Mouse (Mus musculus): ENCODE data around the gene Chat.

Chat gene

GRCm38 (mm10) chr14:32465889-32466288 lies at the start of gene Chat:
Gene Chat (minus strand): TSS chr14:32465989.
- DNase-seq (ENCODE audit: low read depth, low spot score), result no peak

GRCm38 (mm10) chr14:32513336-32514032 lies 47.7 kb upstream of the Chat start, which contains the start of gene Ercc6:
Gene Ercc6 (plus strand): TSS chr14:32513521.
- peak; percentile 98 for DNase-seq (ENCODE audit: low read depth, low spot score)

GRCm38 (mm10) chr14:32512912-32513311 lies 47.1 kb upstream of the Chat start:
- no peak for DNase-seq (ENCODE audit: low read depth, low spot score)

- DNase-seq (ENCODE audit: low read depth, low spot score), result no peak
Observed at GRCm38 (mm10) chr14:32509443-32509961, 43.7 kb upstream of the Chat start.

- no peak for DNase-seq (ENCODE audit: low read depth, low spot score)
Observed at GRCm38 (mm10) chr14:32508105-32508835, 42.5 kb upstream of the Chat start.

GRCm38 (mm10) chr14:32507216-32507615 lies 41.4 kb upstream of the Chat start:
- DNase-seq (ENCODE audit: low read depth, low spot score), result no peak

GRCm38 (mm10) chr14:32506329-32506728 lies 40.5 kb upstream of the Chat start:
- no peak for DNase-seq (ENCODE audit: low read depth, low spot score)

- DNase-seq (ENCODE audit: low read depth, low spot score), result no peak
Observed at GRCm38 (mm10) chr14:32503897-32504296, 38.1 kb upstream of the Chat start.

GRCm38 (mm10) chr14:32502764-32503688 lies 37.2 kb upstream of the Chat start:
- DNase-seq (ENCODE audit: low read depth, low spot score), result no peak

GRCm38 (mm10) chr14:32501303-32501702 lies 35.5 kb upstream of the Chat start:
- no peak for DNase-seq (ENCODE audit: low read depth, low spot score)

- DNase-seq (ENCODE audit: low read depth, low spot score), result no peak
Observed at GRCm38 (mm10) chr14:32496115-32496850, 30.5 kb upstream of the Chat start.

GRCm38 (mm10) chr14:32492521-32492920 lies 26.7 kb upstream of the Chat start:
- DNase-seq (ENCODE audit: low read depth, low spot score), result peak; percentile 31

GRCm38 (mm10) chr14:32482061-32482460 lies 16.3 kb upstream of the Chat start:
- peak; percentile 61 for DNase-seq (ENCODE audit: low read depth, low spot score)

- DNase-seq (ENCODE audit: low read depth, low spot score), result no peak
Observed at GRCm38 (mm10) chr14:32477581-32477980, 11.8 kb upstream of the Chat start.

GRCm38 (mm10) chr14:32476559-32476958 lies 10.8 kb upstream of the Chat start:
- no peak for DNase-seq (ENCODE audit: low read depth, low spot score)

GRCm38 (mm10) chr14:32472996-32473395 lies 7.2 kb upstream of the Chat start:
- DNase-seq (ENCODE audit: low read depth, low spot score), result peak; percentile 65

GRCm38 (mm10) chr14:32467606-32468005 lies 1.8 kb upstream of the Chat start:
- no peak for DNase-seq (ENCODE audit: low read depth, low spot score)

GRCm38 (mm10) chr14:32465506-32465870 lies 301 bp downstream of the Chat start:
- no peak for DNase-seq (ENCODE audit: low read depth, low spot score)

- DNase-seq (ENCODE audit: low read depth, low spot score), result no peak
Observed at GRCm38 (mm10) chr14:32464601-32465505, 936 bp downstream of the Chat start, which contains the start of gene Slc18a3. Gene Slc18a3 (minus strand): TSS chr14:32464850.
